Mouse (Mus musculus) thymus, postnatal 10 days (tissue): ENCODE measurements at regions not wholly inside any gene's neighbourhood (a gene's known extent, or its start where the extent isn't known, plus 50 kb on each side); places are given as distances from the start of the nearest gene placed in this dataset.

Experiments used
- DNase-seq, 2 experiments: peaks; one replicate each; pipeline ENCODE4 v3.0.0; 2021; ENCODE audit warnings: low spot score in 2 of 2

DNA sequence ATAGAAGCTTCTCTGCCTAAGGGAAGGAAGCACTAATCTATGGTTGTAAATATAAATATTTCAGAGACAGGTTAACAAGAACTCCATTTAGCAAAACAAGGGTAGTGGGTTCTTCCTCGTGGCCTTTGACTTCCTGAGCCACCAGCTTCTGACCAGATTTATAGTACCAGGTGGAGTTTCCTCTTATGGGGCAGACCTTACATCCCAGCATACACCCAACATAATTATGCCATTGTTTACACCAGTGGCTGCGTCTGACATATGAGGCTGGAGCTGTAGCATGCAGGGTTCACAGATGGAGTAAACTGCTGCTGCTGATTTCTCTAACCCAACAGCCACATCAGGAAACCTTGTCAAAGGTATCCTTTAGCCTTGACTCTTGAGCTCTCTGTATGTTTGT lies 75.5 kb downstream of the Trib2 start:
- DNase-seq, result no peak

DNA sequence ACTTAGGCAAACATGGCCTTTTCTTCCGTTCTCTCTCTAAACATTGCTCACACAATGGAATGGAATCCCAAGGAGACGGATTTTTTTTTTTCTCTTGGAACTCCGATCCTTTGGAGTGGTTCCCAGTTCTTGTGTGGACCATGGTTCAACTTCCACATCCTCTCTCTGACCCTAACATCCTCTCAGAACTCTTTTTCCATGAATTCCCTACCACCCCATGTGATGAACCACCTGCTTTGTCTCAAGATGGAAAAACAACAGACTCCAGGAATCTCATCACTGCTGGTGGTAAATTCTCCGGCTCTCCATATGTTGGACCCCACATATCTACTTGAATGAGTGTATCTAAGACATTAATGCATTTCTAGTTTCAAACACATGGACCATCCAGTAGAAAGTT lies 77.7 kb downstream of the Trib2 start:
- DNase-seq, result no peak

DNA sequence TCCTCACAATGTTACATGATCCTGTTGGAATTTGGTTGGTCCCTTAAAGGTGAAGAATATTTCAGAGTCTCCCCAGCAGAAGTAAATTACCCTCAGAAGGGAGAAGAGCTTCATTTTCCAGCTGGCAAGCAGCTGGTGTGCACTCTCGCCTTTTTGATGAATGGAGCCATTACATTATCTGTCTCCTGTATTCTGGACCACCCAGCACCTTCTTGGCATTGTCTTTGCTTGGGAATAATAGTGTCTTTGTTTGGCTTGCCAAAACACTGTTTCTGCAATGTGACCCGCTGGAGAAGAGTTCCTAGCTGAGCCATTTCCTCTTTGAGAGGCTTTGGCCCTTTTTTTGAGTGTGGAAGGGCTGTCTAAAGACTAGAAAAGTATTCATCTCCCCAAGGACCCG lies 85.5 kb downstream of the Trib2 start:
- no peak for DNase-seq

GRCm38 (mm10) chr12:15729696-15730095 lies 87.0 kb downstream of the Trib2 start:
- DNase-seq, result no peak

GRCm38 (mm10) chr12:15723529-15723928 lies 93.2 kb downstream of the Trib2 start:
- no peak for DNase-seq

GRCm38 (mm10) chr12:15722161-15722560 lies 94.6 kb downstream of the Trib2 start:
- DNase-seq, result no peak

GRCm38 (mm10) chr12:15720171-15720570 lies 96.6 kb downstream of the Trib2 start:
- no peak for DNase-seq

DNA sequence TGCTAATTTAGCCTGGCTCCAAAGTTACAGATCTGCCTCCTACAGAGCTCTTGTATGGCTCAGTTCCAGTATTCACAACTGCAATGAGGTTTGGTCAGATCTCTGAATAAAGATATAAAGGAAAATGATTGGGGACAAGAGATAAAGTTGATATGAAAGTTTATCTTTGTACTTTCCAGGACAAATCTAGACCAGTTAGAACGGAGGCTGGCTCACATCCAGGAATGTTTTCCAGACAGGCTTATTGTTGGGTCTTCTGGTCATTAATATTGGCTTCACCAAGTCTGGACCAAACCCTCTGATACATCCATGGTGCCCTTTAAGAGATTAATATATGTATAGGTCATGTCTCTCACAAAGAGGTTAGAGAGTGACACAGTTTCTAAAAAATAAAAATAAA lies 97.9 kb downstream of the Trib2 start:
- no peak for DNase-seq

DNA sequence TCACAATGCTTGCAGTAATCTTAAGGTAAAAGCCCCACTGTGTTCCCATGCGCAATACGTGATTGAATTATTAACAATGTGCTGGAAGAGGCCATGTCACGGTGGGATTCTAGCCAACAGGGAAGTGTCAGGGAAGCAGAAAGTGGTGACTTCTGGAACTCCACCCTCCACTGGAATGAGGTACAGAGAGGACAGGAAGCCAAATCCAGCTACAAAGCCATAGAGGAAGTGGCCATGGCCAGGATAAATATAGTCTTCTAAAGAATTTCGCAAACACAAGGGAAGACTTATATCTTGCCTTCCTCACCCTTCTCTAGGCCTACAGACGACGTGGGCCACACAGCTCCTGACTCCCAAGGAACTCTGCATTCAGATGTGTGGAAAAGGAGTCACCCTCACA lies 98.7 kb downstream of the Trib2 start:
- no peak for DNase-seq

DNA sequence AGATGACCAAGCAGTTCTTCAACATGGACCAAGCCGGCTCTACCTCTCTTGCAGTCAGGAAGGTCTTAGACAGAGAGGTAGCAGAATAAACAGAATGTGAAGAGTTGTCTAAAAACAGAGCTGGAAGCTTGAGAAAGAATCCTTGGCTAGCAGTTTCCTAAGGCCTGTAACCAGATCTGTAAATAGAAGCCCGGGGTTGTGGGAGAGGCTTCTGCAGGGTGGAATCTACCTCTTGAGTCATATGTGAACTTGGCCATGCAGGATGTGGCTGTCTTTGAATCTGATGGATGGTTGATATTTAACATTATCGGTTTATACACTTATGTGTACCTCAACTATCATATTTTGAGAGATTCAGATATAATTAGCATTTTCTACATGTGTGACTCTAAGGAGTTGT lies 99.4 kb downstream of the Trib2 start:
- no peak for DNase-seq

DNA sequence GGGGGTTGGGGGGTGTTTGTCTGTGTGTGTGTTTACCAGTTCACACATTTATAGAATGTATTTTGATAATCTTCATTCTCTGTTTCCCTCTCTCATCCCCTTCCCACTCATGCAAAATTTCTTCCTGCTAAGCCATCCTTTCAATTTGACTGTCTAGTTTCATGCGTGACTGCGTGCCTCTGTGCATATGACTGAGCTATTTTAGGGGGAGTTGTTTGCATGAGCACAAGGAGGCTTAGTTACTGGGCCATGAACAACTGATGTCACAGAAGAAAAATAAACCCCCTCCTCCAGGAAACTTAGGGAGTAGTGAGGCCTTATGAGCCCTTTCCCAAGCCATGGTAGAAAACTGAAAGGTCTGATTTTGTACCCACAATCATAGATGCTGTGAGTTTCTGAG lies 103.1 kb downstream of the Trib2 start:
- DNase-seq, result no peak

DNA sequence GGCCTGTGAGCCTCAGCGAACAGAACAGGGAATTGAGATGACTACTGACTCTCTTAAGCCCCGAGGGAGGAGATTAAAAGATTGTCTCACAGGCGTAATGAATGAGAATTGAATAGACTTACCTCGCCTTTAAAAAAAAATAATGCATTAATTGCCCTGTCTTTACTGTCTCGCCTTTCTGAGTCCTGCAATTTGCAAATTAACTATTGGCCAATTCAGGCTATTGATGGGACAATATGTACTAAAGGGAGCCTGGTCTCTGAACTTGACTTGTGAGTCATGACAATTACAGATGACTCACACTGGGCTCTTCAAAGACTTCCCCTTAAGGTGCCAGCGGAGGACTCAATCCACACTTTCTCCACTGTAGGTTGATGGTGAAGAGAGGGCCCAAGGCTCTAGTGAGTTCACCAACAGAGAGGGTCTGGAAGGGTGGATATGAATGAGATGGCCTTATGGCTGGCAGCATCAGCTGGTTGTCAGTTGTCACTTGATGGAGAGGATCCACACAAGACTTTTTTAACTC lies 109.1 kb downstream of the Trib2 start:
- DNase-seq, result no peak

DNA sequence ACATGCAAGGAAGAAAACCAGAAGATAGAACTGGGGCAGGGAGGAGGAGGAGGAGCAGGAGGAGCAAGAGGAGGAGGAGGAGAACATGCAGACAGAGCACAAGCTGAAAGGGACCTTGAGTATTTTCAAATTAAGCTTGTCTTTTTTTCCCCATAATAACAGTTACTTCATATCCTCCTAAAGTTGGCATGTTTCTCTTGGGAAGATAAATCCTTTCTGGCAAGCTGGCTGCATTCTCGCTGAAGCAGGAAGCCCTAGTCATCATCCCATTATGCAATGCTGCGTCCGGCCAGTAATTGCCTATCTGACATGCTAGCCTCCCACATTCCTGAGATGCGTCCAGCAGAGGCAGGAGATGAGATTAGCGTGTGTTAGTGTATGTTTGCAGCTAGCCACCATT lies 112.3 kb downstream of the Trib2 start:
- DNase-seq, result no peak

GRCm38 (mm10) chr12:15702137-15702536 lies 114.6 kb downstream of the Trib2 start:
- no peak for DNase-seq

DNA sequence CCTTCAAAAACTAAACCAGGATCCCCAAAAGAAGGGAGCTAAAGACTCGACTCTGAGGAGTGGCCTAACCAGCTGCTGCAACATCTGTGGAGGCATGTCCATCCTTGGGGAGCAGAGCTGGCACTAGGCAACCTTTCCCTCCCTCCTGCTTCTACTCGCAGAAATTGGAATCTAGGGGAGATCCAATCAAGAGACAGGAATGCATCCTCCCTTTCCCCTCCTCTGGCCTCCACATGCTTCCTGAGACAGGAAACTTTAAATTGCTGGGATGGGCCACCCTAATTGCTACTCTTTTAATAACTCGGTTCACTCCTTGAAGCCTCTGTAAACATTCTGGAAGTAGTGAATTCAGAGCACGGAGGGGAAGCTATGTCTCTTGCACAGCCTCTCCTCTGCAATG lies 117.9 kb downstream of the Trib2 start:
- DNase-seq, result no peak

DNA sequence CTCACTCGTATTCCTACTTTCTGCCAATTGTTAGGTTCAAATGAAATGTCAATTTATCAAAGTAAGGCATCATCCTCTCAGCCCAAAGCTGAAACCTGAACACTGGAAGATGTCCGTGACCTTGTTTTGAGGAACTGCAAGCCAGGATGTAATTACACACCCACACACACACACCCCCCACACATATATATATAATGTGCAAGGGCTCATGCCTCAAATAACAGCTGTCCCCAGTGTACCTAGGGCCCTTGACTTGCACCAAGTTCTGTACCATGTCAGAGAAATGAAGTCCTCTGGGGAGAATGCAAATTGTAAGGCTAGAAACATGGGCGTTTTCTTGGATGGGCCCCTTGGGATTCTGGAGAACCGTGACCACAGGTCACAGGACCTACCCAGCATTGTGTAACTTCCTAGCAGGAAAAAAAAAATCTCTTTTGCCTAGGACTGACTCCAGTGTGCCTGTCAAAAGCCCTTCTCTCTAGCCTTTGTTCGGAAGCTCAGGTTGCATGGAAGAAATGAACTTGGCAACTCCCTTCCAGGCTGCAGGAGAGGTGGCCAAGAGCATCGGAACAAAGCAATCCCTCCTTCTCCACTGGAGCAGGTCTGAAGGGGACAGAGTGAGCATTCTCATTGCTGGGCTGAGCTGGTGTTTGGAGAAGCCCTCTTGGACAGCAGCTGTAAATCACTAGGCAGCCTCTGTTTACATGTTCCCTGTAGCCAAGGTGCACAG lies 118.5 kb downstream of the Trib2 start:
- DNase-seq, result no peak

DNA sequence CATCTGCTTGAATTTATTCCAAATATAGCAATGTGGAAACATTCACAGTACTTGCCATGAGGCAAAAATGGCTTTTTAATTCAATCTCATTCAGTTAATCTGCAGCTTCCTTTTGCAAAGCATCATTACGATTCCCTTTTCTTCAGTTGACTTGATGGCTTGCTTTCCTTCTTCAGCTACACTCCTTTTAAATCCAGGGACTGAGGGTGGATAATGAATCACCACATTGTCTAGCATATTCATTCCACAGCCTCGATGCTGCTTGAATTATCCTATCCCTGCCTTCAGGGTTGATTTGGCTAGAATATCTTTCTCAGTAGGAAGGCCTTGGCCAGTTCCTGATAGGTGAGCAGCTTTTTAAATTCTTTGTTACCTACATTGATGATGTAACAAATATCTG lies 128.4 kb downstream of the Trib2 start:
- no peak for DNase-seq

DNA sequence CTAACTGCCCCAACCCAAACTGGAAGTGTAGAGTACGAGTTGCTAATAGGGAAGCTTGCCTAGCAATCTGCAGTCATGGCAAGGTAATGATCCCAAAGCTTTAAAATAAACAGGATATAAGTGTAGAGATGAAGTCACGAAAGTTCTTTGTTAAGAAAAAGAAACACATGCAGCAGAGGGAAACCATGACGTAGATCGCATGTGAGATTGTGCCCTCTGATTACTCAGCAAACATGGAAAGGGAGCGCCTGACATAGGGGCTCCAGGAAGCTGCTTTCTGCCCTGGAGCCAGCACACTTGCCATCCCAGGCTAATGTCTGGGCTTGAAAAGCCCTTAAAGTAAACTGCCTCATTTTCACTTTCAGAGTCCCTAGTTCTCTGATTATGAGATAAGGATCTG lies 132.4 kb downstream of the Trib2 start:
- DNase-seq, result no peak

DNA sequence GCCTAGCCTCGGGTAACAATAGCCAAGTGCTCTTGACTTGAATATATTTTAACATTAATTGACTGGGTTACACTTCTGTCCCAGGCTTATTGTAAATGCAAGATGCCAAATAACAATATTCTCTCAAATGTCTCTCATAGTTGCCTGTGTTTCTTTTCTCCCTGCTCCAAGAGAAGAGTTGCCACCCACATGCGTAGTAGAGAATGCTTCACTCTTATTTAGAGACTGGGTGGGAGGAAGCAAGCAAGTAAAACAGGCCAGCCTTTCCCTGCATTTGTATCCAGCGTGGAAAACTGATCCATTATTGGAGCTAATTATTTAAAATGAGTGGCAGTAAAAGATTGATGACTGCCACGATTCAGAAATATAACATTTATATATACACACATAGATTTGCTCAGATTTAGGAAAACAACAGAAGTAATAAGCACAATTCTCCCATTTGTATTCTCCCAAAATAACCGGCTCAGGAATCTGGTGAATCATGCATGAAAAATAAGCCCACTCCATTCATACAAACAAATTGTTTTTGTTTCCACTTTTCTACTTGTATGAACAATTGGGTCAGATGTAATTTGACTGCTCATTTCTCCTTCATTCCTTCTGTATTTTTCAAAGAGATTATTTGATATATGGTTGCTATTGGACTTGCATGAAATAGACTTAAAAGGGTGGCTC lies 134.9 kb downstream of the Trib2 start:
- DNase-seq, result no peak

GRCm38 (mm10) chr12:15676127-15676526 lies 140.6 kb downstream of the Trib2 start:
- DNase-seq, result no peak

DNA sequence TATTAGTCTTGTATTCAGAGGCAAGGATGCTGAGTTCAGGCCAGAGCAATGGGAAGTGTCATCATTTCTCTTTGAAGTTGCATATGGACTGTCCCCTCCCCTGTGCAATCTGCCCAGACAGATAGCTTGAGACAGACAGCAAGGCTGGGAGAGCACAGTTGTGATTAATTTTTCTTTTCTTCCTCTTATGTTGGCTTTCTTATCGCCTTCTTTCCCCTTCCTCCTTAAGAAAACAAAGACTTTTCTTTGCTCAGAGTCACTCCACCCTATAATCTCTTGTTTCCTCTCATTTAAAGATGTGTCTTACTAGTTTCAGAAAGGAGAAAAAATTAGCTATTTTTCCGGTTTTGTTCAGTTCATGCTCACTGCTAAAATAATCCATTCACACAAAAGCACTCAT lies 157.0 kb downstream of the Trib2 start:
- DNase-seq, result no peak

- no peak for DNase-seq
Measured at GRCm38 (mm10) chr12:15659332-15659731, 157.4 kb downstream of the Trib2 start.

GRCm38 (mm10) chr12:15657748-15658251 lies 158.9 kb downstream of the Trib2 start:
- DNase-seq, result no peak
